Mouse (Mus musculus) G1E (cell line): ENCODE data around the gene Tagln. TPM values are rescaled to one million over a fixed set of nuclear protein-coding genes. Genes with fewer than 3 reads are reported as not detected.

Experiments
- ATAC-seq: 2 replicates; pipeline ENCODE4 v1.8.0; 2016; ENCODE audit warnings: mild to moderate bottlenecking; ENCODE audit not compliant: insufficient number of reproducible peaks, poor library complexity, low FRiP score, severe bottlenecking; ENCODE audit errors: extremely low read depth
- DNase-seq: peaks from one replicate; pipeline ENCODE4 v3.0.0; 2012; ENCODE audit warnings: low spot score
- H3K27me3 ChIP-seq: 2 replicates; pipeline ENCODE4 v1.6.1; 2012; ENCODE audit warnings: mild to moderate bottlenecking, low read length, inconsistent platforms; ENCODE audit not compliant: insufficient read depth
- H3K36me3 ChIP-seq: replicated peaks from 2 replicates; pipeline ENCODE3; 2012; ENCODE audit warnings: mild to moderate bottlenecking, inconsistent platforms
- H3K4me1 ChIP-seq: 2 replicates; pipeline ENCODE4 v1.6.1; 2012; ENCODE audit warnings: low read depth, low read length, inconsistent platforms, mixed read lengths; ENCODE audit not compliant: insufficient read depth
- H3K4me3 ChIP-seq: 2 replicates; pipeline ENCODE4 v1.5.1; 2012; ENCODE audit warnings: low read depth, mild to moderate bottlenecking, inconsistent platforms, low read length, moderate library complexity, mixed read lengths
- H3K9me3 ChIP-seq: replicated peaks from 2 replicates; pipeline ENCODE4 v1.6.1; 2012; ENCODE audit warnings: inconsistent platforms
- CTCF ChIP-seq: IDR thresholded peaks from 2 replicates; pipeline ENCODE4 v1.5.1; 2012; ENCODE audit warnings: low read depth, low read length, inconsistent platforms, mixed read lengths
- GATA1 ChIP-seq: IDR thresholded peaks from 2 replicates; pipeline ENCODE4 v1.6.1; 2012; ENCODE audit warnings: borderline replicate concordance, low read length, inconsistent platforms, mixed read lengths
- GATA2 ChIP-seq: IDR thresholded peaks from 2 replicates; pipeline ENCODE4 v1.6.1; 2012; ENCODE audit warnings: low read depth, low read length, inconsistent platforms, borderline replicate concordance
- POLR2AphosphoS5 ChIP-seq: IDR thresholded peaks from 2 replicates; pipeline ENCODE4 v1.6.1; 2012; ENCODE audit warnings: low read depth, low read length, inconsistent platforms; ENCODE audit not compliant: insufficient replicate concordance
- TAL1 ChIP-seq: conservative IDR thresholded peaks from 2 replicates; pipeline ENCODE4 v1.6.1; 2012; ENCODE audit warnings: low read depth, low read length, inconsistent platforms, mixed read lengths
- polyA plus RNA-seq: library from polyadenylated mRNA; stranded (reverse); fragments of >175 nt; gene quantifications from 2 replicates; pipeline ENCODE4 v1.2.3, GENCODE M21; 2012
- total RNA-seq, 2 experiments: library from RNA; stranded (forward) in 1 of 2; stranded (reverse) in 1 of 2; fragments of 200-1000 nt in 1 of 2; fragments of >200 nt in 1 of 2; fragmentation: Nextera tagmentation in 1 of 2; gene quantifications; 2 replicates each; pipeline ENCODE4 v1.2.3; 2014 to 2017

Tagln gene
- total and polyA plus RNA-seq, 3 experiments = 0.03 to 0.38 TPM; not detected in 1

- Histone ChIP-seq H3K36me3 (peaks cover 97% of the 10 kb centered on the region), H3K4me3 (no peak overlapping the region; the same call in 1 of the 2 replicates), H3K9me3 (no peaks in the 10 kb centered on the region), H3K4me1 (peaks cover 26% of the 10 kb centered on the region), H3K27me3 (no peaks in the 10 kb centered on the region)
- TF ChIP-seq GATA2 (no peak), TAL1 (no peak), GATA1 (no peak), CTCF (no peak), POLR2AphosphoS5 (no peak)
- no peak for ATAC-seq
- no peak for DNase-seq
These were observed 8.0 kb upstream of the Tagln start for GRCm38 (mm10) chr9:45943628-45944505.

GRCm38 (mm10) chr9:45942916-45943315 is 7.1 kb upstream of the Tagln start:
- no peak overlapping the region for H3K4me3 ChIP-seq
- ATAC-seq (no peak), DNase-seq (no peak)
- H3K9me3 ChIP-seq = no peaks in the 10 kb centered on the region
- H3K27me3 ChIP-seq = no peaks in the 10 kb centered on the region
- peaks cover 26% of the 10 kb centered on the region for H3K4me1 ChIP-seq
- H3K36me3 ChIP-seq = peaks cover 97% of the 10 kb centered on the region
- no peak for TF ChIP-seq GATA1
- no peak for TF ChIP-seq POLR2AphosphoS5
- TF ChIP-seq TAL1 = no peak
- TF ChIP-seq CTCF = no peak

- Histone ChIP-seq H3K27me3 (no peaks in the 10 kb centered on the region), H3K9me3 (no peaks in the 10 kb centered on the region), H3K36me3 (peaks cover 97% of the 10 kb centered on the region), H3K4me3 (no peak overlapping the region), H3K4me1 (peaks cover 26% of the 10 kb centered on the region)
- ATAC-seq (no peak), DNase-seq (no peak)
- TF ChIP-seq TAL1 = no peak
- no peak for TF ChIP-seq GATA1
- TF ChIP-seq CTCF = no peak
- TF ChIP-seq GATA2 = no peak
- TF ChIP-seq POLR2AphosphoS5 = no peak
These were observed 6.6 kb upstream of the Tagln start for GRCm38 (mm10) chr9:45942464-45942863.

GRCm38 (mm10) chr9:45941329-45941888 is 5.6 kb upstream of the Tagln start:
- no peaks in the 10 kb centered on the region for H3K27me3 ChIP-seq
- ATAC-seq (no peak), DNase-seq (no peak)
- peaks cover 26% of the 10 kb centered on the region for H3K4me1 ChIP-seq
- H3K36me3 ChIP-seq = peaks cover 89% of the 10 kb centered on the region
- no peak overlapping the region for H3K4me3 ChIP-seq
- TF ChIP-seq GATA2 = no peak
- TF ChIP-seq CTCF = no peak
- TF ChIP-seq TAL1 = no peak
- TF ChIP-seq POLR2AphosphoS5 = no peak
- TF ChIP-seq GATA1 = no peak
- no peaks in the 10 kb centered on the region for H3K9me3 ChIP-seq

- H3K36me3 ChIP-seq = peaks cover 72% of the 10 kb centered on the region
- H3K27me3 ChIP-seq = no peaks in the 10 kb centered on the region
- no peak for ATAC-seq
These were observed 3.9 kb upstream of the Tagln start for GRCm38 (mm10) chr9:45939794-45940193.

GRCm38 (mm10) chr9:45938952-45939637 is 3.2 kb upstream of the Tagln start:
- Histone ChIP-seq H3K9me3 (no peaks in the 10 kb centered on the region), H3K36me3 (peaks cover 65% of the 10 kb centered on the region), H3K4me1 (peaks cover 20% of the 10 kb centered on the region), H3K4me3 (no peak overlapping the region), H3K27me3 (0 out of 2 replicates have a peak, but pooled peaks cover 2% of the 10 kb centered on the region)
- ATAC-seq (no peak), DNase-seq (no peak)
- TF ChIP-seq GATA1 (no peak), CTCF (no peak), POLR2AphosphoS5 (no peak), TAL1 (no peak), GATA2 (no peak)

More at GRCm38 (mm10) chr9:45939794-45940193, 3.9 kb upstream of the Tagln start:
- H3K9me3 ChIP-seq = no peaks in the 10 kb centered on the region
- TF ChIP-seq GATA1 (no peak), GATA2 (no peak), POLR2AphosphoS5 (no peak), CTCF (no peak), TAL1 (no peak)
- DNase-seq = no peak
- H3K4me3 ChIP-seq = no peak overlapping the region
- peaks cover 26% of the 10 kb centered on the region for H3K4me1 ChIP-seq
